Mouse (Mus musculus) forebrain, embryonic 10.5 days (tissue): ENCODE measurements at regions not wholly inside any gene's neighbourhood (a gene's known extent, or its start where the extent isn't known, plus 50 kb on each side); places are given as distances from the start of the nearest gene placed in this dataset.
A peak's percentile ranks its signal among the peaks of the same experiment; 100 is the strongest.

Source experiments
- DNase-seq: peaks from one replicate; pipeline ENCODE4 v3.0.0-alpha.2; 2017; ENCODE audit warnings: low spot score; ENCODE audit errors: extremely low spot score
- H3K27ac ChIP-seq: fragments of 300-500 bp; sonication (generic); 2 replicates; pipeline ENCODE4 v1.5.1; 2016; ENCODE audit warnings: mild to moderate bottlenecking
- H3K27me3 ChIP-seq: fragments of 300-500 bp; sonication (generic); 2 replicates; pipeline ENCODE4 v1.6.1; 2016; ENCODE audit warnings: mild to moderate bottlenecking; ENCODE audit not compliant: poor library complexity, severe bottlenecking
- H3K36me3 ChIP-seq: fragments of 300-500 bp; sonication (generic); replicated peaks from 2 replicates; pipeline ENCODE4 v1.6.1; 2016; ENCODE audit warnings: mild to moderate bottlenecking, moderate library complexity
- H3K4me1 ChIP-seq: fragments of 300-500 bp; sonication (generic); 2 replicates; pipeline ENCODE4 v1.6.1; 2016
- H3K4me3 ChIP-seq: fragments of 300-500 bp; sonication (generic); 2 replicates; pipeline ENCODE4 v1.5.1; 2016; ENCODE audit warnings: mild to moderate bottlenecking, moderate library complexity
- H3K9me3 ChIP-seq: fragments of 300-500 bp; sonication (generic); 2 replicates; pipeline ENCODE4 v1.6.1; 2016; ENCODE audit warnings: mild to moderate bottlenecking, moderate library complexity
- WGBS: fragments of 180-500 bp; shearing (Covaris S2); methylation state at CpG from one replicate; pipeline ENCODE4 v1.1.7; 2016; 5-methylcytosine and 5-hydroxymethylcytosine counted together

DNA sequence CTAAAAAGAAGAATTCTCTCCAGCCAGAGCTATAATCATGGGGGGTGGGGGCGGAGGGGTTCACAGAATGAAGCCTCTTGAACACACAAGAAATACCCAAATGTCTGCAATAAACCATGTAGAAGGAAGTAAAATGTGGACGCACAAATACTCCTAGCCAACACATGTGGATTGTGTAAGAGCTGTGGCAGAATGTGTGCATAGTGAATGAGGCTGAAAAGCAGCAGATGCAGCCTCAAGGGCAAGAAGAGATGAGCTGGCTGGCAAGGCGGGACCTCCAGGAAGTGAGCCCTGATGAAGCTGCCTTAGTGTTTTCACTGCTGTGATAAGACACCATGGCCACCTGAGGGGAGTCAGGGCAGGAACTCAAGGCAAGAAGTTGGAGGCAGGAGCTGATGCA lies 53.3 kb upstream of the Arhgap28 start:
- Histone ChIP-seq H3K4me3 (no peak overlapping the region), H3K9me3 (no peaks in the 10 kb centered on the region), H3K4me1 (no peaks in the 10 kb centered on the region), H3K27me3 (no peaks in the 10 kb centered on the region), H3K36me3 (no peaks in the 10 kb centered on the region), H3K27ac (no peak overlapping the region)
- WGBS = 88% methylated on average over 3 of the region's 3 CpGs
- DNase-seq = no peak

DNA sequence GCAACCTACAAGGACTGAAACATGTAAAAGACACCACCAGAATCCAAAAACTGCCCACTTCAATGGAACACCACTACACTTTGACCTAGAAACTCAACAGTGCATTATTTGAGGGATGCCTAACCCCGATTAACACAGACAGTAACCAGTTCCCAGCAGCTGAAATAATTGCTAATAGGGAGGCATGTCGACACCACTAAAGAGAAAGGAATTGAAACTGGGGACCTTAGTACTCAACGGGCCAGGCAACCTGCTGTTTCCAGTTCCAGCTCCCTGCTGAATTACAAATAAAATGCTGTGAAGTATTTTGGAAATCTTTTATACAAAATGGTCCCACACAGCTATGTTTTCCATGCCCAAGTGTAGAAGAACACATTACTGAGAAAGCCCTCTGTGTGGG lies 56.5 kb upstream of the Arhgap28 start:
- Histone ChIP-seq H3K4me1 (no peaks in the 10 kb centered on the region), H3K4me3 (no peak overlapping the region), H3K9me3 (no peaks in the 10 kb centered on the region), H3K27ac (no peak overlapping the region), H3K36me3 (no peaks in the 10 kb centered on the region), H3K27me3 (no peaks in the 10 kb centered on the region)
- no peak for DNase-seq
- 85% methylated on average over 3 of the region's 3 CpGs for WGBS

DNA sequence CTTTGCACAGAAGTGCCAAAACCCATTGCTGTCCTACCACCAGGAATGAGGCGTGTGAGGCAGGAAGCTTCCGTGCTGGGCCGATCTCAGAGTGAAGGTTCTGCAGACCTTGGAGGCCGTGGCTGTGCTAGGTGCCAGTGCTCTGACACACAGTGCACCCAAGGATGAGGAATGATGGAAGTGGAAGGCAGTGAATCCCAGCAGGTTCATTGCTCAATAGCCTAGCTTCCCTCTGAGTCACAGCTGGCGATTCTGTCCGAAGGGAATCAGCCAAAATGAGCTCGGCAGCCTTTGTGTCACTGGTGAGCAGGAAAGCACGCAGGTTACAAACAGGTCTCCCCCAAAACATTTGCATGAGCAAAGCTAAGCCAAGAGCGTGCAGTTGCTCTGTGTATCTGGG lies 61.8 kb upstream of the Arhgap28 start:
- H3K9me3 ChIP-seq = no peaks in the 10 kb centered on the region
- 84% methylated on average over 9 of the region's 9 CpGs for WGBS

DNA sequence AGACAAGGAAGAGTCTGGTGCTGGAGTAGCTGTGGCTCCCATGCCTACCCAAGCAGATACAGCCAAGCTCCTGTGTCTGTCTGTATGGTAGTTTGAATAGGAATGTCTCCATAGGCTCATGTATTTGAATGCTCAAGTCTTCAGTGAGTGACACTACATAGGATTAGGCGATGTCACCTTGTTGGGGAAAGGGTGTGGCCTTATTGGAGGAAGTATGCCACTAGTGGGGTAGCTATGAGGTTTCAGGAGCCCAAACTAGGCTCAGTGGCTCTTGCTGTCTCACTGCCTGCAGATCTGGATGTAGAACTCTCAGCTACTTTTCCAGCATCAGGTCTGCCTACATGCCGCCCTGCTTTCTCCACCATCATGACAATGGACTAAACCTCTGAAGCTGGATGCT lies 62.3 kb upstream of the Arhgap28 start:
- WGBS = 95% methylated on average over 2 of the region's 2 CpGs
- DNase-seq = no peak
- Histone ChIP-seq H3K27me3 (no peaks in the 10 kb centered on the region), H3K4me3 (no peak overlapping the region), H3K4me1 (peaks cover 7% of the 10 kb centered on the region), H3K27ac (no peak overlapping the region), H3K9me3 (no peaks in the 10 kb centered on the region), H3K36me3 (no peaks in the 10 kb centered on the region)

More for the DNA sequence above, 61.8 kb upstream of the Arhgap28 start:
- no peak overlapping the region for H3K4me3 ChIP-seq
- H3K27me3 ChIP-seq = no peaks in the 10 kb centered on the region
- H3K27ac ChIP-seq = no peak overlapping the region
- no peaks in the 10 kb centered on the region for H3K36me3 ChIP-seq
- H3K4me1 ChIP-seq = peaks cover 3% of the 10 kb centered on the region
- no peak for DNase-seq

DNA sequence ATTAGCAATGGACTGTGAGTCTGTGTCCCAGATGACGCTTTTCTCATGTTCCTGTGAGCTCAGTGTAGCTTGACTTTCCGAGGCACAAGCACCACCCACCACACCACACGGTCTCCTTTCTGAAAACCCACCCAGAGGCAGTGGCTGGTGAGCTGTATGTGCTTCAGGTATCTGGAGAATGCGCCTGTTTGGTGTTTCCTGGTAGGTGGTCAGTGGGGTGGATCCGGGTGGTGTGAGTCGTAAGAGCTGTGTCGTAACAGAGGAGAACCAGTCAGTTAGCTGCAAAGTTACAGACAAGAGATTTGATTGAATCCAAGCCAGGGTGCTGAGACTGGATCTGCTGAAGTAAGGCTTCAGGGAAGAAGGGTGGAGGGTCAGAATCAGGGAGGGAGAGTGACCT lies 65.1 kb upstream of the Arhgap28 start:
- WGBS = 88% methylated on average over 7 of the region's 7 CpGs

DNA sequence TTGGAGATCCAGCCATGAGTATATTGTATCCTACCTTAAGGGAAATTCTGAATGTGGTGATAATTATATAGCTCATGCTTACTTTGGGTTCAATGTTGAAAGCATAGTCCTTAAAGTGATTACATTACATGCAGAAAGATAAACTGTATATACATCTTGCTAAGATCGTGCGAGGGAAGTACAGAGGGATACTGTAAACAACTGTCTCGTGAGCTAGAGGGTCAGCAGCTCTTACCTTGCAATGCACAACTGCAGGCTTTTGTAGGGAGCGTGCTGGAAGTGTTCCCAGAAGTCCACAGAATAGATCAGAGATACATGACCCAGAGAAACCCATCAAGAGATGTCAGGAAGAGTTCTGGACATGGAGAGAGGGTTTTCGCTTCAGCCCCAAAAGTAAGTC lies 65.6 kb upstream of the Arhgap28 start:
- Histone ChIP-seq H3K4me3 (no peak overlapping the region), H3K27ac (no peak overlapping the region), H3K36me3 (no peaks in the 10 kb centered on the region), H3K27me3 (no peaks in the 10 kb centered on the region), H3K9me3 (no peaks in the 10 kb centered on the region), H3K4me1 (peaks cover 16% of the 10 kb centered on the region)
- WGBS = 92% methylated on average over 5 of the region's 5 CpGs
- no peak for DNase-seq

More for the DNA sequence above, 65.1 kb upstream of the Arhgap28 start:
- no peaks in the 10 kb centered on the region for H3K36me3 ChIP-seq
- DNase-seq = no peak
- no peaks in the 10 kb centered on the region for H3K27me3 ChIP-seq
- H3K4me1 ChIP-seq = peaks cover 16% of the 10 kb centered on the region
- H3K9me3 ChIP-seq = no peaks in the 10 kb centered on the region
- H3K27ac ChIP-seq = no peak overlapping the region
- no peak overlapping the region for H3K4me3 ChIP-seq

DNA sequence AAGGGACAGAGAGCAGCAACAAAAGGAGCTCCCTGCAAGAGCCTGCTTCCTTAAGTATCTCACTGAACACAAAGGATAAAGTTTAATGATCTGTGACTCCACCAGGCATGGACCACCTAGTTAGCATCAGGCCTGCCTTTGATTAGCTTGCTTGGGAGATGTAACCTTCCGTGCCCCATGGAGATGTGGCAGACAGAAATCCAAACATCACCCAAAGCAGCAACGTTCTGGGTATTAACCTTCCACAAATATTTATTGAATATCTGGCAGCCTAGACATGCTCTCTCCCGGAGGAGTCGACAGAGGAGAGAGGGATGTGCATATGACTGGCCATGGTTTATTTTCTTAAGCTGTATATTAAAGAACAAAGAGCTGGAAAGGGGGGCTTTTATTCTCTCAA lies 67.6 kb upstream of the Arhgap28 start:
- Histone ChIP-seq H3K9me3 (no peaks in the 10 kb centered on the region), H3K27me3 (no peaks in the 10 kb centered on the region), H3K27ac (no peak overlapping the region), H3K4me3 (no peak overlapping the region), H3K36me3 (no peaks in the 10 kb centered on the region), H3K4me1 (peaks cover 16% of the 10 kb centered on the region)
- peak; percentile 24 for DNase-seq
- WGBS = 26% methylated on average over 4 of the region's 4 CpGs

DNA sequence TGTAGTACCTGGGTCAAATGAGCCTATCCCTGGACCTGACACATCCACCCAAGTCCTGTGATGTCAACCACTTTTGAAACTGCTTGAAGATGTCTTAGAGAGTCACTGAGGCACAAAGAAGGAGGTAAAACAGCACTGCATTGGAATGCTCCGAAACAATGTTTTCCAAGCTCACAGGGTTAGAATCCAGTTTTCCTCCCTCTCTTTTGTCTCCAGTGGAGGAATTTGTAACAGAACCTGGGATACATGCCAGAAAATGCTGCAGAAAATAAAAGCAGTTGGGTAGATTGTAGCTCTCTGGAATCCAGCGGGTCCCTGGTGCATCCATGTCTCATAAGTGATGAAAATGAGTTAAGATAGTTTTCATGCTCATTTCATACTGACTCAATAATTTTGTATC lies 71.8 kb upstream of the Arhgap28 start:
- Histone ChIP-seq H3K4me3 (no peak overlapping the region), H3K36me3 (no peaks in the 10 kb centered on the region), H3K9me3 (no peaks in the 10 kb centered on the region), H3K27me3 (no peaks in the 10 kb centered on the region), H3K27ac (no peak overlapping the region), H3K4me1 (peaks cover 19% of the 10 kb centered on the region)
- no peak for DNase-seq
- 87% methylated on average over 2 of the region's 2 CpGs for WGBS

DNA sequence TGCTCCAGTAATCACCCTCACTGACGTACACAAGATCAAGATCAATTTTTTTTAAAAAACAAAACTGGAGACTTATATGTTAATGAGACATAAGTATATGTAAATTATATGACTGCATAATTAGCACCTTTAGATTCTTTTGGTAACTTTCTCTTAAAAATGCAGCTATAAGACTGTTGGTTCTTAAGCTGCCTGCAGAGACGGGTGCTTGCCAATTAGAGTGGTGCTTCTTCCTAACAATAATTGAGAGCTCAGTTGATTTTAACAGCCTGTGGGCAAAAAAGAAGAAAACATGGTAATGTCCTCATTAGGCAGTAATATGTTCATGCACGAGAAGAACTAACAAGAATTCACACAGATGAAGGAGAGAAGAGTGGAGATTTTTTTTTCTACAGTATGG lies 74.8 kb upstream of the Arhgap28 start:
- Histone ChIP-seq H3K27me3 (no peaks in the 10 kb centered on the region), H3K27ac (no peak overlapping the region), H3K4me3 (no peak overlapping the region), H3K4me1 (peaks cover 5% of the 10 kb centered on the region; the same call in 1 of the 2 replicates), H3K36me3 (no peaks in the 10 kb centered on the region), H3K9me3 (no peaks in the 10 kb centered on the region)
- WGBS = 73% methylated on average over 3 of the region's 3 CpGs
- DNase-seq = no peak

DNA sequence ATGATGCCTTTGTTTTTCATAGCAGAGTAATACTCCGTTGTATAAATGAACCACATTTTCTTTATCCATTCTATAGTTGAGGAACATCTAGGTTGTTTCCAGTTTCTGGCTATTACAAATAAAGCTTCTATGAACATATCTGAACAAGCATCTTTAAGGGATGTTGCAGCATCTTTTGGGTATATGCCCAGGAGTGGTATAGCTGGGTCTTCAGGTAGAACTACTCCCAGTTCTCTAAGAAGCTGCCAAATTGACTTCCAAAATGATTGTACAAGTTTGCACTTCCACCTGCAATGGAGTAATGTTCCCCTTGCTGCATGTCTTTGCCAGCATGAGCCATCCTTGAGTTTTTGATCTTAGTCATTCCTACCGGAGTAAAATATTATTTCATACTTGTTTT lies 80.5 kb upstream of the Arhgap28 start:
- WGBS = 94% methylated on average over 2 of the region's 2 CpGs
- Histone ChIP-seq H3K36me3 (no peaks in the 10 kb centered on the region), H3K27ac (no peak overlapping the region), H3K4me1 (no peaks in the 10 kb centered on the region), H3K9me3 (no peaks in the 10 kb centered on the region), H3K4me3 (no peak overlapping the region), H3K27me3 (no peaks in the 10 kb centered on the region)
- DNase-seq = no peak

DNA sequence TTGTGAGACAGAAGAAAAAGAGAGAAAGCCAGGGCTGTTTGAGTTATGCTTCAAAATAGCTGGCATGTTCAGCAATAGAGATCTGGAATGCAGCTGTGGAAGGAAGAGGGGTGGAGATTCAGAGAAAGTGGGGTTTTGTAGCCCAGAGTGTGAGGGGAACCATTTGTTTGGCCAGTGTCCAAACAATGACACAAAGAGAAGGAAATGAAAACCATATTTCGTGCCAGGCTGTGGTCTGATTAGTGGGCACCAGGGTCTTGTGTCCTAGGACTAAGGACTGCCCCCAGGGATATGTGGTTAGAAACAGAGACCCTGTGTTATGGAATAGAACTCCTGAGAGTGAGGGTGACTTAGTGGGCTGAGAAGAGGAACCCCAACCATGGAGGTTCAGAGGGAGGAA lies 83.2 kb upstream of the Arhgap28 start:
- H3K36me3 ChIP-seq = no peaks in the 10 kb centered on the region
- no peak overlapping the region for H3K4me3 ChIP-seq
- no peaks in the 10 kb centered on the region for H3K4me1 ChIP-seq
- 73% methylated on average over 1 of the region's 1 CpGs for WGBS
- H3K9me3 ChIP-seq = no peaks in the 10 kb centered on the region
- no peak for DNase-seq
- no peaks in the 10 kb centered on the region for H3K27me3 ChIP-seq
- H3K27ac ChIP-seq = no peak overlapping the region

DNA sequence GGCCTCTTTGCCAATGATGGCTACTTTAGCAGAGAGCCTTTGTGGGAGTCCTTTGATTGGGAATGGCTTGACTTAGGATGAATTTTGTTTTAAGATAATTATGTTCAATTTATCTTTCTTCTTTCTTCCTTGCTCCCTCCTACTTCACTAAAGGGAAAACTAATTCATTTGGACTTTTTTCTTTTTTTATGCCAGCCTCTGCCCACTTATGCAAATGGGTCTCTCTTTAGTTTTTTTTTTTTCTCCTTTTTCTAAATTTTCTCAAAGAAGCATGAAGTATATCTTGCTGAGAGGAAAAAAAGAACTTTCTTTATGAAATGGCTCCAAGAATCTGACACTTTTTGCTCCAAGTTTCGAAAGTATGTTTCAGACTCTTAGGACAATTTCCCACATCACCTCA lies 85.3 kb upstream of the Arhgap28 start:
- no peaks in the 10 kb centered on the region for H3K27me3 ChIP-seq

DNA sequence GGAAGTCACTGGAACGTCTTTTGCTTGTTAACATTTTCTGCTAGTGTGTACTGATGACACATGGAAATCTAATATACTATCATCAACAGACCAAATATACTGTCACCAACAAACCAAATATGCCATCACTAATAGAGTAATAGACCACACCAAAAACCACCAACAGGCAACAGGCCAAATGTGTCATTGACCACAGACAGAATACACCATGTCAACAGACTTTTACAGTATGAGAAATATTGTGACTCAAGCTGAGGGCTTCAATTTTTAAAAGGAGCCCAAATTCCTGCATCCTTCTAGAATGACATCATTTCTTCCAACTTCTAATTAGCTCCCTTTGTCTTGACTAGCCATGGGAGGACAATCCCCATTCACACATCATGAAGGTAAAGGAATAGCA lies 85.9 kb upstream of the Arhgap28 start:
- Histone ChIP-seq H3K27me3 (no peaks in the 10 kb centered on the region), H3K9me3 (no peaks in the 10 kb centered on the region), H3K27ac (no peak overlapping the region), H3K36me3 (no peaks in the 10 kb centered on the region), H3K4me3 (no peak overlapping the region), H3K4me1 (no peaks in the 10 kb centered on the region)
- no peak for DNase-seq
- WGBS = 97% methylated on average over 1 of the region's 1 CpGs

More for the DNA sequence above, 85.3 kb upstream of the Arhgap28 start:
- no peaks in the 10 kb centered on the region for H3K4me1 ChIP-seq
- WGBS = 90% methylated on average over 1 of the region's 1 CpGs
- no peaks in the 10 kb centered on the region for H3K36me3 ChIP-seq
- no peak overlapping the region for H3K4me3 ChIP-seq
- DNase-seq = no peak
- H3K9me3 ChIP-seq = no peaks in the 10 kb centered on the region
- H3K27ac ChIP-seq = no peak overlapping the region

DNA sequence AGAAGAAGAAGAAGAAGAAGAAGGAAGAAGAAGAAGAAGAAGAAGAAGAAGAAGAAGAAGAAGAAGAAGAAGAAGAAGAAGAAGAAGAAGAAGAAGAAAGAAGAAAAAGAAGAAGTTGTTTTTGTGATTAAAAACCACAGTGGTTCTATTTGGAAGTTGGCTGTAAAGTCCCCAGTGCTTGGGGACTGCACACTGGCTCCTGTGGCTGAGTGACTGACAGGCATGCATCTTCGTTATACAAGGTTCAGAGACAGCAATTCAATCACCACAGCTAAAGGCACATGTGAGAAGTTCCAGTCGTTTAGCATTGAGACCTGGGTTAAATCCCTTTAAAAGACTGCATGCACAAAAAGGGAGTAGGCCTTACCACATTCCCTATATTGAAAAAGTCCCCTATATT lies 93.1 kb upstream of the Arhgap28 start:
- no peaks in the 10 kb centered on the region for H3K9me3 ChIP-seq
- no peak for DNase-seq
- 56% methylated on average over 2 of the region's 2 CpGs for WGBS
- no peaks in the 10 kb centered on the region for H3K27me3 ChIP-seq
- no peaks in the 10 kb centered on the region for H3K36me3 ChIP-seq
- H3K4me3 ChIP-seq = no peak overlapping the region
- H3K27ac ChIP-seq = no peak overlapping the region
- H3K4me1 ChIP-seq = no peaks in the 10 kb centered on the region
